Mouse (Mus musculus): ENCODE data around the gene Akt1s1. TPM values are rescaled to one million over a fixed set of nuclear protein-coding genes. Genes with fewer than 3 reads are reported as not detected.

Gene Akt1s1
- total and polyA plus RNA-seq, 2 experiments = 23.9 to 93.9 TPM

DNA sequence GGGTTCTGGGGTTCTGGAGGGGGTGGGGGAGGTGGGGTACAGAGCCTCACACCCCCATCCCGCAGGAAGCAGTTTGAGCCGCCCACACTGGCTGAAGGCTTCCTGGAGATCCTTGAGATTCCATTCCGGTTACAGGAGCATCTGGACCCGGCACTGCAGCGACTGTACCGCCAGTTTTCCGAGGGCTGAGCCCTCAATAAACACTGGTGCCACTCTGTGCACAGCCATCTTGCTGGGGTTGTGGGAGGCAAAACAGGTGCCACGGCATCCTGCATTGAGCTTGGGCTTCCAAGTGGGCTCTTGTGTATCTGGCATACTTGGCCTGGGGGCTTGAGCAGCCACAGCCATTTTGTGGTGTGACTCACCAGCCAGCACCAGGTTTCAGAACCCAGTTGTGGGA is 13.6 kb downstream of the Akt1s1 start:
- WGBS = 91% methylated on average over 8 of the region's 8 CpGs
- peaks cover 7% of the 10 kb centered on the region; the same call in 1 of the 2 replicates for H3K4me1 ChIP-seq (ENCODE audit: control insufficient read depth, insufficient read depth, low read length)

DNA sequence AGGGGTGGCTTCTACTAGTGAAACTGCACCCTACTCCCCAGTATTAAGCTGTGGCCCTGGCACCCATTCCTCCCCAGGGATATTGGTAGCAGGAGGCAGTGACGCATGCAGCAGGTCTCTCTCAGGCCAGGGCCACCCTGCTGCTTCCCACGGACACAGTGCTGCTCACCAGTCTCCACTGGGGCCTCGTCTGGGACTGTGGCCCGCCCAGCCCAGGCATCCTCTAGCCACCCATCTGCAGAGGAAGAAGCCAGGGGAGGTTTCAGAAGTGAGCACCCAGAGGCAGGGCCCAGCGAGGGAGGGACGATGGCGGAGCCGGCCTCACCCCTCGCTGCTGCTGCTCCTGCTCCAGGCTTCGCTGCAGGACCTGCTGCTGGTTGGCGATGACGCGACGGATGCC is 14.4 kb downstream of the Akt1s1 start:
- Histone ChIP-seq H3K4me3 (ENCODE audit: insufficient read depth, low read depth, low read length) (no peak overlapping the region), H3K9ac (ENCODE audit: low read depth, low read length) (no peak overlapping the region), H3K36me3 (ENCODE audit: control insufficient read depth, insufficient read depth, low read length) (no peaks in the 10 kb centered on the region), H3K4me1 (ENCODE audit: control insufficient read depth, insufficient read depth, low read length) (peaks cover 12% of the 10 kb centered on the region), H3K27ac (replicated peaks; ENCODE audit: insufficient read depth, low read depth, low read length) (no peak overlapping the region), H3K79me2 (ENCODE audit: control insufficient read depth, insufficient read depth, low read length) (peaks cover 5% of the 10 kb centered on the region; the same call in 1 of the 2 replicates), H3K27me3 (ENCODE audit: control insufficient read depth, insufficient read depth, low read length) (no peaks in the 10 kb centered on the region)
- TF ChIP-seq CTCF (IDR thresholded peaks at IDR 0.05; ENCODE audit: low read depth, low read length) = no peak
- no peak for TF ChIP-seq POLR2A (IDR thresholded peaks at IDR 0.05; ENCODE audit: extremely low read depth, insufficient read depth, low read length)
- 94% methylated on average over 14 of the region's 14 CpGs for WGBS
- no peak for DNase-seq (ENCODE audit: extremely low read depth, low read depth, low spot score)

More for the DNA sequence above, 13.6 kb downstream of the Akt1s1 start:
- Histone ChIP-seq H3K79me2 (ENCODE audit: control insufficient read depth, insufficient read depth, low read length) (peaks cover 1% of the 10 kb centered on the region; the same call in 1 of the 2 replicates), H3K27ac (replicated peaks; ENCODE audit: insufficient read depth, low read depth, low read length) (no peak overlapping the region), H3K27me3 (ENCODE audit: control insufficient read depth, insufficient read depth, low read length) (no peaks in the 10 kb centered on the region), H3K9ac (ENCODE audit: low read depth, low read length) (no peak overlapping the region), H3K36me3 (ENCODE audit: control insufficient read depth, insufficient read depth, low read length) (no peaks in the 10 kb centered on the region), H3K4me3 (ENCODE audit: insufficient read depth, low read depth, low read length) (no peak overlapping the region)
- no peak for DNase-seq (ENCODE audit: extremely low read depth, low read depth, low spot score)
- TF ChIP-seq CTCF (IDR thresholded peaks at IDR 0.05; ENCODE audit: low read depth, low read length) (no peak), POLR2A (IDR thresholded peaks at IDR 0.05; ENCODE audit: extremely low read depth, insufficient read depth, low read length) (no peak)

DNA sequence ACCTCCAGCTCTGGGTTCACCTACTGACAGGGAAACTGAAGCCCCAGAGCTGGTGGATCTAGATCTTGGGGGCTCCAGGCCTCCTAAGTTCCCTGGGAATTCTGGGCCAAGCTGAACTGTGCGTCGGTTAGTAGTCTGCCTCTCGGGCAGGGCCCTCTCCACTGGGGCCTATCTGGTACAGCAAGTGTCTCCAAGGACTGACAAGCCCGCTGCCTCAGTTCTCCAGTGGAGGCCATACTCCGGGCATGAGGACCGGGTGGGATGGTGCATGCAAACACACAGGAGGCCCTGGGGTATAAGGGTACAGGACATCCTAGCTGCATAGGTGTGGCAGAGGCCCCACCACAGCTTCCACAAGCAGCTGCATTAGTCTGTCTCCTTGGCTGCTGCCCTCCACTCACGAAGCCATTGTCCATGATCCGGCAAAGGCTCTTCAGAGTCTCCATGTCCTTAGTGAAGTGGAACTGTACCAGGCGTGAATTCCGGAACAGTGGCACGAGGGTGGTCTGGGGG is 15.2 kb downstream of the Akt1s1 start:
- Histone ChIP-seq H3K79me2 (ENCODE audit: control insufficient read depth, insufficient read depth, low read length) (peaks cover 5% of the 10 kb centered on the region; the same call in 1 of the 2 replicates), H3K27me3 (ENCODE audit: control insufficient read depth, insufficient read depth, low read length) (no peaks in the 10 kb centered on the region), H3K9ac (ENCODE audit: low read depth, low read length) (no peak overlapping the region), H3K36me3 (ENCODE audit: control insufficient read depth, insufficient read depth, low read length) (no peaks in the 10 kb centered on the region), H3K27ac (replicated peaks; ENCODE audit: insufficient read depth, low read depth, low read length) (no peak overlapping the region), H3K4me3 (ENCODE audit: insufficient read depth, low read depth, low read length) (no peak overlapping the region), H3K4me1 (ENCODE audit: control insufficient read depth, insufficient read depth, low read length) (peaks cover 12% of the 10 kb centered on the region)
- TF ChIP-seq CTCF (IDR thresholded peaks at IDR 0.05; ENCODE audit: low read depth, low read length) (no peak), POLR2A (IDR thresholded peaks at IDR 0.05; ENCODE audit: extremely low read depth, insufficient read depth, low read length) (no peak)
- no peak for DNase-seq (ENCODE audit: extremely low read depth, low read depth, low spot score)
- 91% methylated on average over 11 of the region's 11 CpGs for WGBS

DNA sequence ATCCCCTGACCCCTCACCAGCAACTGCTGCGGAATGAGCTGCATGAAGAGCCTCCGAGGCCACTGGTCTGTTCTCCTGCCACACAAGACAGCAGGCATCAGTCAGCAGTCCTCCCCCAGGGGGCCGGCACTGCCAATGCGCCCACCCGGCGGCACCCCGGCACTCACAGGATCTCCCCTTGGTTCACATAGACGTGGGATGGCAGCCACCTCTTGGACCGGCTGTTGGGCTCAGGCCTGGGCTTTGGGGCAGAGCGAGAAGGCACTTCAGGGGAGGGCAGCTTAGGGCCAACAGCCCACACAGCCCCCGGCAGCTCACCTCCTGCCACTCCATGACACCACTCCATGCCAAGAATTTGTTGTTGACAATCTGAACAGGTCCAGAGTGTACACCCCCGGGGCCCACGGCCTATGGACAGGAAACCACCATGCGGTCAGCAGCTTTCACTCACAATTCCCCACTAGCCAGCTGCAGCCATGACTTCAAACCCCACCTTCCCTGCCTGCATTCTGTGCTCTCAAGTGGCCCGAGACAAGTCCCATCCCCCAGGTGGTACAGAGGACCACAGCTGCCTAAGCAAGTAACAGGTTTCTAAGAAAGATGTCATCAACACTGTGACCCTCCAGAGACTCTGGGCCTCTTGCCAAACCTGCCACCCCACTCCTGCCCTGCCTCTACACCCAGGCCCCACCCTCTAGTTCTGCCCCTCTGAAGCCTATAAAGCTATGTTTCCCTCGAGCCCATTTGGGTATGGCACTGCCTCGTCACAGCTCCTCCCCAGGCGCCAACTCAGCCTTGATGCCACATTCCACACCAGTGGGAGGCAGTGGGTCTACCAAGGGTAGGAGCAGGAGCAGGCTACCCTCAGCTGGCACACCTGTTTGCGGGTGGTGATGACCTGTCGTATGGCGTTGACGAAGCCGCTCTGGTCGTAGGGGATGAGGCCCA is 16.1 kb downstream of the Akt1s1 start:
- no peak for DNase-seq (ENCODE audit: extremely low read depth, low read depth, low spot score)
- WGBS = 80% methylated on average over 24 of the region's 24 CpGs
- H3K4me1 ChIP-seq (ENCODE audit: control insufficient read depth, insufficient read depth, low read length) = peaks cover 12% of the 10 kb centered on the region

DNA sequence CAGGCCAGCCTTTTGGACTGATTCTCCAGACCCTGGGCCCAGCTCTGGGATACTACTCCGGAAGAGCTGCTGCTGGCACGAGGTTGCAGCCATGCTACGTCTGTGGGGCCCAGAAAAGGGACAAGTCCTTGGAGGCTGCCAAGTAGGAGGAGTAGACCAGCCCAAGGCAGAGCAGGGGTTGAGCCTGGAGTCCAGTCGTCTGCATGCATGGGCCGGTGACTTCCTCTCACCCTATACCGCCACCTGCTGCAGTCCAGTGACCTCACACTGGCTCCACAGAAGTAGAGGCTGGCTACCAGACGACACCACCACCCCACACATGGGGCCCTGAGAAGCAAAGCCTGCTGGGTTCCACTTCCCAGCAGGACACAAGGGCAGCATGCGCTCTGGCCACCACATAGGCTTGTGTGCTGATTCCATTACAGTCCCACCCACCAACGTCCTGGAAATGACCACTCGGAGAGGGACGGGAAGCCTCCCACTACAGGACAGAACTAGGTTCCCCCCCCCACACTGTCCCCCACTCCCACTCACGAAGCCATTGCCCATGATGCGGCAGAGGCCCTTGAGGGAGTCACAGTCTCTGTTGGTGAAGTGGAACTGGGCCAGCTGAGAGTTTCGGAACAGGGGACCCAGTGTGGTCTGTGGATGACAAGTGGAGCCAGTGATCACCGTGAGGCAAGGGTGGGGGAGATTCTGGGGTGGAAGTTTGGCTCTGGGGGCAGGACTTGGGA is 17.7 kb downstream of the Akt1s1 start:
- Histone ChIP-seq H3K9ac (ENCODE audit: low read depth, low read length) (no peak overlapping the region), H3K36me3 (ENCODE audit: control insufficient read depth, insufficient read depth, low read length) (no peaks in the 10 kb centered on the region), H3K27ac (replicated peaks; ENCODE audit: insufficient read depth, low read depth, low read length) (no peak overlapping the region), H3K4me1 (ENCODE audit: control insufficient read depth, insufficient read depth, low read length) (peaks cover 16% of the 10 kb centered on the region), H3K27me3 (ENCODE audit: control insufficient read depth, insufficient read depth, low read length) (no peaks in the 10 kb centered on the region), H3K4me3 (ENCODE audit: insufficient read depth, low read depth, low read length) (no peak overlapping the region), H3K79me2 (ENCODE audit: control insufficient read depth, insufficient read depth, low read length) (peaks cover 5% of the 10 kb centered on the region; the same call in 1 of the 2 replicates)
- TF ChIP-seq POLR2A (IDR thresholded peaks at IDR 0.05; ENCODE audit: extremely low read depth, insufficient read depth, low read length) = no peak
- 0 out of 2 replicates have a peak, but pooled peaks have one; percentile 13 for TF ChIP-seq CTCF (IDR thresholded peaks at IDR 0.05; ENCODE audit: low read depth, low read length)
- WGBS = 52% methylated on average over 15 of the region's 15 CpGs
- no peak for DNase-seq (ENCODE audit: extremely low read depth, low read depth, low spot score)

More for the DNA sequence above, 16.1 kb downstream of the Akt1s1 start:
- no peaks in the 10 kb centered on the region for H3K36me3 ChIP-seq (ENCODE audit: control insufficient read depth, insufficient read depth, low read length)
- no peaks in the 10 kb centered on the region for H3K27me3 ChIP-seq (ENCODE audit: control insufficient read depth, insufficient read depth, low read length)
- TF ChIP-seq CTCF (IDR thresholded peaks at IDR 0.05; ENCODE audit: low read depth, low read length) = no peak
- TF ChIP-seq POLR2A (IDR thresholded peaks at IDR 0.05; ENCODE audit: extremely low read depth, insufficient read depth, low read length) = no peak
- H3K9ac ChIP-seq (ENCODE audit: low read depth, low read length) = no peak overlapping the region
- H3K4me3 ChIP-seq (ENCODE audit: insufficient read depth, low read depth, low read length) = no peak overlapping the region
- H3K79me2 ChIP-seq (ENCODE audit: control insufficient read depth, insufficient read depth, low read length) = peaks cover 5% of the 10 kb centered on the region; the same call in 1 of the 2 replicates
- H3K27ac ChIP-seq (replicated peaks; ENCODE audit: insufficient read depth, low read depth, low read length) = no peak overlapping the region
